Mouse (Mus musculus) layer of hippocampus, postnatal 10 days (tissue): ENCODE data around the gene Gm21541. TPM values are rescaled to one million over a fixed set of nuclear protein-coding genes. Genes with fewer than 3 reads are reported as not detected.
"Not testable (repeated sequence)": the region's sequence is repeated elsewhere in the genome, so short reads cannot be mapped to it uniquely, and the experiment has no call there.

Experiments
- DNase-seq, 2 experiments: peaks; one replicate each; pipeline ENCODE4 v3.0.0; 2021; ENCODE audit warnings: low spot score in 2 of 2
- long read RNA-seq: library from polyadenylated mRNA; stranded (forward); transcript quantifications from one replicate; pipeline ENCODE4 v2.0.0, GENCODE M21; 2023
- total RNA-seq, 2 experiments: library from RNA; stranded (reverse); gene quantifications; 2 replicates each; pipeline ENCODE4 v1.2.3; 2021

Gene Gm21541
- total RNA-seq, result not detected
- long read RNA-seq, result 0 reads

GRCm38 (mm10) chr4:41903310-41903709 lies at the start of gene Gm21541:
TSS of gene Gm21541 (plus strand) at chr4:41903610.
- not testable (repeated sequence) for DNase-seq

DNA sequence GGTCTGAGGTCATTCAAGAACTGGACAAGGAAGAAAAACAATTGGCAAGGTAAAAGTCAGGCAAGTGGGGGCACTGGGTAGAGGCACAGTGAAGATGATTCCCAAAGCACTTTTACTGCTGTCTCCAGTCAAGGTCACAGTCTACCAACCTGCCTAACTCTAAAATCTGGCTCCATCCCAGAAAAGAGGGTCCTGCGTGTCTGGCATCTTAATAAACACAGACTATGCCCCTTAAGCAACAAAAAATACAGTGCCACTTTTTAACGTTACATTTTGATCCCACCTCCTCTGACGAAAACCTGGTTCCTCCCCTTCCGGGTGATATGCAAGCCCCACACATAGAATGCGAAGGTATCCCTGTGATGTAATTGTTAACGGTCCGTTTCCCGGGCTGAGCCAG lies 37.9 kb downstream of the Gm21541 start, which contains the start of gene Gm20878:
Gm20878 (plus strand) TSS at position 301 of the 400 bp plus-strand sequence.
- DNase-seq, result not testable (repeated sequence)

Other genes starting within 250 kb of the Gm21541 start
- 10 to 100 TPM; 64.7 to 65.0 TPM for gene Cntfr, start 206.5 kb upstream of the Gm21541 start, total RNA-seq
- 10 to 100 TPM; 23.2 to 24.5 TPM for gene Il11ra1, start 203.6 kb upstream of the Gm21541 start, total RNA-seq
- 10 to 100 TPM; 27.7 to 34.4 TPM for gene Rpp25l, start 190.1 kb upstream of the Gm21541 start, total RNA-seq
- 100 to 1,000 TPM; 142 to 158 TPM for gene Dctn3, start 180.4 kb upstream of the Gm21541 start, total RNA-seq
- gene Arid3c, start 172.5 kb upstream of the Gm21541 start, total RNA-seq, result not detected
- gene Galt, start 148.4 kb upstream of the Gm21541 start, total RNA-seq, result 10 to 100 TPM; 49.0 to 51.1 TPM
- gene Sigmar1, start 147.5 kb upstream of the Gm21541 start, total RNA-seq, result 10 to 100 TPM; 41.0 to 49.1 TPM
- 100 to 1,000 TPM; 141 to 191 TPM for gene Ccl27a, start 129.4 kb upstream of the Gm21541 start, total RNA-seq
- 10 to 100 TPM; 22.5 to 24.9 TPM for gene Gm20878, start 38.0 kb downstream of the Gm21541 start, total RNA-seq
- gene Fam205a4, start 62.4 kb downstream of the Gm21541 start, total RNA-seq, result 1 to 10 TPM; 1.9 to 2.3 TPM
- 1 to 10 TPM; 2.6 to 7.1 TPM for gene Gm21093, start 131.1 kb downstream of the Gm21541 start, total RNA-seq
- not detected for gene Gm3893, start 187.6 kb downstream of the Gm21541 start, total RNA-seq
- gene Gm13304, start 211.2 kb downstream of the Gm21541 start, total RNA-seq, result 10 to 100 TPM; 13.7 to 13.9 TPM
- gene Gm13306, start 249.8 kb downstream of the Gm21541 start, total RNA-seq, result 10 to 100 TPM in 1 of 2 experiments, 1 to 10 TPM in 1; 8.8 to 16.0 TPM